Mouse (Mus musculus) T-helper 2 cell (primary cell): ENCODE measurements around the gene Taar7e.
"Not testable (repeated sequence)": the region's sequence is repeated elsewhere in the genome, so short reads cannot be mapped to it uniquely, and the experiment has no call there.

Source experiments
- in situ Hi-C: fragments of 300-600 bp; cut with MboI, MseI; formaldehyde crosslinking; loops from one replicate; pipeline ENCODE4 v1.15.1; 2025; ENCODE audit warnings: high pct_unique_total_duplicates

Gene Taar7e

GRCm38 (mm10) chr10:24037314-24037713 is at the start of gene Taar7e:
Gene Taar7e, plus strand, starts transcription at chr10:24037614.
- in situ Hi-C loops, result no loop called here

GRCm38 (mm10) chr10:23993381-23993780 is 44.0 kb upstream of the Taar7e start, which contains the start of gene Taar7a:
Gene Taar7a, minus strand, starts transcription at chr10:23993481.
- in situ Hi-C loops, result no loop called here

- in situ Hi-C loops, result no loop called here
These were observed 37.8 kb upstream of the Taar7e start, which contains the start of gene Taar7b for GRCm38 (mm10) chr10:23999639-24000038. Gene Taar7b, plus strand, starts transcription at chr10:23999939.

- in situ Hi-C loops, result no loop called here
These were observed 31.0 kb upstream of the Taar7e start for GRCm38 (mm10) chr10:24006442-24006841.

- in situ Hi-C loops, result no loop called here
These were observed 30.4 kb upstream of the Taar7e start for GRCm38 (mm10) chr10:24007034-24007433.

GRCm38 (mm10) chr10:24008143-24008542 is 29.3 kb upstream of the Taar7e start:
- in situ Hi-C loops, result no loop called here

- in situ Hi-C loops, result no loop called here
These were observed 10.5 kb upstream of the Taar7e start, which contains the start of gene Taar7d for GRCm38 (mm10) chr10:24026922-24027321. Gene Taar7d, plus strand, starts transcription at chr10:24027222.

- in situ Hi-C loops, result no loop called here
These were observed 6.1 kb upstream of the Taar7e start for GRCm38 (mm10) chr10:24031347-24031746.

GRCm38 (mm10) chr10:24040120-24040869 is 2.9 kb downstream of the Taar7e start:
- in situ Hi-C loops, result no loop called here

GRCm38 (mm10) chr10:24049210-24049609 is 11.8 kb downstream of the Taar7e start, which contains the start of gene Taar7f:
Gene Taar7f, plus strand, starts transcription at chr10:24049510.
- in situ Hi-C loops, result no loop called here

- in situ Hi-C loops, result no loop called here
These were observed 14.6 kb downstream of the Taar7e start for GRCm38 (mm10) chr10:24052039-24052438.

GRCm38 (mm10) chr10:24058986-24059385 is 21.6 kb downstream of the Taar7e start:
- in situ Hi-C loops, result no loop called here

- in situ Hi-C loops, result not testable (repeated sequence)
These were observed 37.3 kb downstream of the Taar7e start for GRCm38 (mm10) chr10:24074751-24075150.

GRCm38 (mm10) chr10:24076200-24076599 is 38.8 kb downstream of the Taar7e start, which contains the start of gene Taar8a:
Gene Taar8a, plus strand, starts transcription at chr10:24076500.
- in situ Hi-C loops, result not testable (repeated sequence)

GRCm38 (mm10) chr10:24080166-24080565 is 42.8 kb downstream of the Taar7e start:
- in situ Hi-C loops, result no loop called here

GRCm38 (mm10) chr10:24085936-24086335 is 48.5 kb downstream of the Taar7e start:
- in situ Hi-C loops, result no loop called here

GRCm38 (mm10) chr10:24086555-24086954 is 49.1 kb downstream of the Taar7e start:
- in situ Hi-C loops, result no loop called here

- in situ Hi-C loops, result no loop called here
These were observed 49.8 kb downstream of the Taar7e start for GRCm38 (mm10) chr10:24087168-24087567.
